Mouse (Mus musculus): ENCODE results near the gene Dlst.

Gene Dlst

GRCm38 (mm10) chr12:85181475-85182344 lies 71.1 kb downstream of the Dlst start:
- DNase-seq (ENCODE audit: extremely low read depth, low read depth) = no peak

GRCm38 (mm10) chr12:85182345-85182643 lies 71.7 kb downstream of the Dlst start:
- no peak for DNase-seq (ENCODE audit: extremely low read depth, low read depth)

- DNase-seq (ENCODE audit: extremely low read depth, low read depth) = no peak
Measured at GRCm38 (mm10) chr12:85182898-85183297, 72.3 kb downstream of the Dlst start.

GRCm38 (mm10) chr12:85184118-85184517 lies 73.5 kb downstream of the Dlst start:
- DNase-seq (ENCODE audit: extremely low read depth, low read depth) = no peak
